Mouse (Mus musculus) midbrain, embryonic 14.5 days (tissue): Measurements from ENCODE around the gene Syt1. TPM values are rescaled to one million over a fixed set of nuclear protein-coding genes. Genes with fewer than 3 reads are reported as not detected.

ENCODE experiments used
- ATAC-seq: fragments of 200-750 bp; cut with Nextera tagmentation; 2 replicates; pipeline ENCODE4 v1.8.0; 2017; ENCODE audit warnings: moderate number of reproducible peaks, moderate library complexity; ENCODE audit not compliant: low FRiP score, low TSS enrichment
- DNase-seq: peaks from one replicate; pipeline ENCODE4 v3.0.0-alpha.2; 2015
- H3K27ac ChIP-seq: fragments of 300-500 bp; sonication (generic); replicated peaks from 2 replicates; pipeline ENCODE4 v1.5.1; 2014; ENCODE audit warnings: mild to moderate bottlenecking, low read depth, low read length, moderate library complexity
- H3K27me3 ChIP-seq: fragments of 300-500 bp; sonication (generic); 2 replicates; pipeline ENCODE4 v1.6.1; 2014; ENCODE audit warnings: low read length, control low read depth, mixed read lengths; ENCODE audit not compliant: control insufficient read depth, insufficient read depth
- H3K36me3 ChIP-seq: fragments of 300-500 bp; sonication (generic); 2 replicates; pipeline ENCODE4 v1.6.1; 2014; ENCODE audit warnings: low read length, control low read depth; ENCODE audit not compliant: control insufficient read depth, insufficient read depth
- H3K4me1 ChIP-seq: fragments of 300-500 bp; sonication (generic); 2 replicates; pipeline ENCODE4 v1.6.1; 2014; ENCODE audit warnings: mild to moderate bottlenecking, antibody characterized with exemption, low read length, control low read depth; ENCODE audit not compliant: control insufficient read depth, insufficient read depth
- H3K4me2 ChIP-seq: fragments of 300-500 bp; sonication (generic); 2 replicates; pipeline ENCODE4 v1.6.1; 2014; ENCODE audit warnings: mild to moderate bottlenecking, low read length, moderate library complexity
- H3K4me3 ChIP-seq: fragments of 300-500 bp; sonication (generic); replicated peaks from 2 replicates; pipeline ENCODE4 v1.5.1; 2014; ENCODE audit warnings: low read depth, low read length
- H3K9ac ChIP-seq: fragments of 300-500 bp; sonication (generic); replicated peaks from 2 replicates; pipeline ENCODE4 v1.6.1; 2014; ENCODE audit warnings: mild to moderate bottlenecking, low read length, moderate library complexity
- H3K9me3 ChIP-seq: fragments of 300-500 bp; sonication (generic); 2 replicates; pipeline ENCODE4 v1.6.1; 2016; ENCODE audit warnings: low read length, control low read depth, mixed read lengths; ENCODE audit not compliant: control insufficient read depth
- WGBS: fragments of 180-500 bp; shearing (Covaris S2); extraction: QIAGEN DNeasy Blood & Tissue Kit; methylation state at CpG from one replicate; pipeline ENCODE4 v1.1.7; 2014; 5-methylcytosine and 5-hydroxymethylcytosine counted together
- polyA plus RNA-seq: library from polyadenylated mRNA; unstranded; fragments of >200 nt; fragmentation: Nextera tagmentation; extraction: Ambion mirVana; gene quantifications from 2 replicates; pipeline ENCODE4 v1.2.1, GENCODE M21; 2014

Gene Syt1
- polyA plus RNA-seq, 1 experiment from 2014 or later, result 103 TPM

- DNase-seq (no peak), ATAC-seq (no peak)
- Histone ChIP-seq H3K9me3 (no peaks in the 10 kb centered on the region), H3K36me3 (no peaks in the 10 kb centered on the region), H3K4me3 (no peak overlapping the region), H3K27ac (no peak overlapping the region), H3K9ac (no peak overlapping the region), H3K4me1 (no peaks in the 10 kb centered on the region), H3K4me2 (no peak overlapping the region), H3K27me3 (no peaks in the 10 kb centered on the region)
- 88% methylated on average over 5 of the region's 5 CpGs for WGBS
Measured at GRCm38 (mm10) chr10:108619861-108620260, 390.9 kb downstream of the Syt1 start.

- H3K36me3 ChIP-seq, result 0 out of 2 replicates have a peak, but pooled peaks cover 3% of the 10 kb centered on the region
- H3K4me2 ChIP-seq, result no peak overlapping the region
- no peak for ATAC-seq
- no peaks in the 10 kb centered on the region for H3K4me1 ChIP-seq
- WGBS, result 94% methylated on average over 5 of the region's 5 CpGs
- no peak overlapping the region for H3K27ac ChIP-seq
- H3K9ac ChIP-seq, result no peak overlapping the region
- no peak for DNase-seq
- no peaks in the 10 kb centered on the region for H3K9me3 ChIP-seq
- H3K27me3 ChIP-seq, result no peaks in the 10 kb centered on the region
- no peak overlapping the region for H3K4me3 ChIP-seq
Measured at GRCm38 (mm10) chr10:108619217-108619616, 391.6 kb downstream of the Syt1 start.

GRCm38 (mm10) chr10:108610057-108610644 is 400.6 kb downstream of the Syt1 start:
- H3K27ac ChIP-seq, result no peak overlapping the region
- no peak overlapping the region; the same call in 1 of the 2 replicates for H3K4me2 ChIP-seq
- no peak overlapping the region for H3K4me3 ChIP-seq
- H3K27me3 ChIP-seq, result no peaks in the 10 kb centered on the region
- H3K4me1 ChIP-seq, result 0 out of 2 replicates have a peak, but pooled peaks cover 5% of the 10 kb centered on the region
- no peaks in the 10 kb centered on the region for H3K9me3 ChIP-seq
- 0 out of 2 replicates have a peak, but pooled peaks cover 3% of the 10 kb centered on the region for H3K36me3 ChIP-seq
- no peak overlapping the region for H3K9ac ChIP-seq
- DNase-seq (peak; percentile 31), ATAC-seq (peak; percentile 48; the same call in 1 of the 2 replicates)
- WGBS, result 79% methylated on average over 14 of the region's 14 CpGs

GRCm38 (mm10) chr10:108601672-108602412 is 408.9 kb downstream of the Syt1 start:
- H3K9me3 ChIP-seq, result peaks cover 13% of the 10 kb centered on the region
- H3K4me1 ChIP-seq, result no peaks in the 10 kb centered on the region
- no peak overlapping the region for H3K9ac ChIP-seq
- no peak for DNase-seq
- H3K4me2 ChIP-seq, result no peak overlapping the region
- 89% methylated on average over 8 of the region's 8 CpGs for WGBS
- ATAC-seq, result no peak
- no peak overlapping the region for H3K4me3 ChIP-seq
- no peak overlapping the region for H3K27ac ChIP-seq
- no peaks in the 10 kb centered on the region for H3K27me3 ChIP-seq
- peaks cover 3% of the 10 kb centered on the region; the same call in 1 of the 2 replicates for H3K36me3 ChIP-seq

GRCm38 (mm10) chr10:108600693-108601092 is 410.1 kb downstream of the Syt1 start:
- peaks cover 3% of the 10 kb centered on the region; the same call in 1 of the 2 replicates for H3K36me3 ChIP-seq
- H3K4me3 ChIP-seq, result no peak overlapping the region
- no peaks in the 10 kb centered on the region for H3K27me3 ChIP-seq
- WGBS, result 66% methylated on average over 9 of the region's 9 CpGs
- DNase-seq (peak; percentile 21), ATAC-seq (no peak)
- H3K9me3 ChIP-seq, result peaks cover 13% of the 10 kb centered on the region
- H3K9ac ChIP-seq, result no peak overlapping the region
- H3K27ac ChIP-seq, result no peak overlapping the region
- no peak overlapping the region for H3K4me2 ChIP-seq
- no peaks in the 10 kb centered on the region for H3K4me1 ChIP-seq

GRCm38 (mm10) chr10:108597385-108597784 is 413.4 kb downstream of the Syt1 start:
- no peaks in the 10 kb centered on the region for H3K27me3 ChIP-seq
- H3K4me1 ChIP-seq, result no peaks in the 10 kb centered on the region
- H3K4me3 ChIP-seq, result no peak overlapping the region
- WGBS, result 87% methylated on average over 1 of the region's 1 CpGs
- no peak overlapping the region for H3K4me2 ChIP-seq
- ATAC-seq (no peak), DNase-seq (peak; percentile 9)
- H3K9me3 ChIP-seq, result peaks cover 13% of the 10 kb centered on the region
- H3K9ac ChIP-seq, result no peak overlapping the region
- peaks cover 3% of the 10 kb centered on the region; the same call in 1 of the 2 replicates for H3K36me3 ChIP-seq
- no peak overlapping the region for H3K27ac ChIP-seq

GRCm38 (mm10) chr10:108596162-108596927 is 414.4 kb downstream of the Syt1 start:
- DNase-seq, result no peak
- ATAC-seq, result no peak
- Histone ChIP-seq H3K9ac (no peak overlapping the region), H3K27ac (no peak overlapping the region), H3K36me3 (peaks cover 3% of the 10 kb centered on the region; the same call in 1 of the 2 replicates), H3K4me1 (no peaks in the 10 kb centered on the region), H3K4me2 (no peak overlapping the region), H3K4me3 (no peak overlapping the region), H3K27me3 (no peaks in the 10 kb centered on the region), H3K9me3 (peaks cover 13% of the 10 kb centered on the region)
- 76% methylated on average over 11 of the region's 11 CpGs for WGBS

GRCm38 (mm10) chr10:108589355-108589754 is 421.4 kb downstream of the Syt1 start:
- no peak overlapping the region for H3K4me2 ChIP-seq
- H3K9me3 ChIP-seq, result no peaks in the 10 kb centered on the region
- no peaks in the 10 kb centered on the region for H3K36me3 ChIP-seq
- no peaks in the 10 kb centered on the region for H3K27me3 ChIP-seq
- no peak for ATAC-seq
- H3K4me1 ChIP-seq, result no peaks in the 10 kb centered on the region
- no peak overlapping the region for H3K4me3 ChIP-seq
- no peak overlapping the region for H3K9ac ChIP-seq
- no peak for DNase-seq
- no peak overlapping the region for H3K27ac ChIP-seq
- WGBS, result 95% methylated on average over 3 of the region's 3 CpGs
